Mouse (Mus musculus): ENCODE measurements at regions not wholly inside any gene's neighbourhood (a gene's known extent, or its start where the extent isn't known, plus 50 kb on each side); places are given as distances from the start of the nearest gene placed in this dataset.

DNA sequence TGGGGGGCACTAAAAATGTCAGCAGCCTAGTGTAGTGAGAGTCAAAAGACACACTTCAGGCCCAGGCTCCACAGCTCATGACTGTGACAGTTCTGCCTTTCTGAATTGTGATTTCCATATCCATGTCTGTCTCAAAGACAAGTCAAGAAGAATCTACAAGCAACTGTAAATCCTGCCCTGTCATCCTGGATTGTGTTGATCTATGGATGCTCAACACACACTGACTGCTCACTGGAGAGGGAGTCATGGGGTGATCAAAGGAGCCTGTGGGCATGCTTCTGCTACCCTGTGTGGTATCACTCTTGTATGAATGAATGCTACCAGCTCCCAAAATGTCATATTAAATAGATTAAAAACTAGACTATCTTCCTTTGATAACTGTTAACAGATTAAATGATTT is 186.4 kb upstream of the Meis1 start:
- TF ChIP-seq CTCF (IDR thresholded peaks at IDR 0.05; ENCODE audit: borderline replicate concordance, insufficient read depth, low read length), result no peak
- TF ChIP-seq POLR2A (IDR thresholded peaks at IDR 0.05; ENCODE audit: low read depth, low read length), result no peak

Measured in embryonic fibroblast, embryonic 13.5 days (primary cell).